Mouse (Mus musculus): ENCODE measurements at regions not wholly inside any gene's neighbourhood (a gene's known extent, or its start where the extent isn't known, plus 50 kb on each side); places are given as distances from the start of the nearest gene placed in this dataset.

- DNase-seq = no peak
Observed at GRCm38 (mm10) chr3:61740088-61740487, 374.3 kb upstream of the B430305J03Rik start.

GRCm38 (mm10) chr3:61738528-61738927, 372.8 kb upstream of the B430305J03Rik start:
- DNase-seq = peak; percentile 14

- peak; percentile 26 for DNase-seq
Observed at GRCm38 (mm10) chr3:61716785-61717184, 351.0 kb upstream of the B430305J03Rik start.

GRCm38 (mm10) chr3:61687933-61688705, 322.4 kb upstream of the B430305J03Rik start:
- DNase-seq = no peak

- DNase-seq = no peak
Observed at GRCm38 (mm10) chr3:61670874-61671273, 305.1 kb upstream of the B430305J03Rik start.

GRCm38 (mm10) chr3:61656143-61656542, 290.4 kb upstream of the B430305J03Rik start:
- DNase-seq = no peak

GRCm38 (mm10) chr3:61628535-61628934, 262.8 kb upstream of the B430305J03Rik start:
- no peak for DNase-seq

GRCm38 (mm10) chr3:61628099-61628498, 262.3 kb upstream of the B430305J03Rik start:
- DNase-seq = no peak

- DNase-seq = no peak
Observed at GRCm38 (mm10) chr3:61623954-61624487, 258.3 kb upstream of the B430305J03Rik start.

- no peak for DNase-seq
Observed at GRCm38 (mm10) chr3:61605469-61605868, 239.7 kb upstream of the B430305J03Rik start.

GRCm38 (mm10) chr3:61602891-61603290, 237.1 kb upstream of the B430305J03Rik start:
- DNase-seq = no peak

GRCm38 (mm10) chr3:61595574-61595973, 229.8 kb upstream of the B430305J03Rik start:
- no peak for DNase-seq

- DNase-seq = no peak
Observed at GRCm38 (mm10) chr3:61592342-61592741, 226.6 kb upstream of the B430305J03Rik start.

- no peak for DNase-seq
Observed at GRCm38 (mm10) chr3:61583669-61584068, 217.9 kb upstream of the B430305J03Rik start.

GRCm38 (mm10) chr3:61582927-61583326, 217.2 kb upstream of the B430305J03Rik start:
- DNase-seq = peak; percentile 3

GRCm38 (mm10) chr3:61580252-61580651, 214.5 kb upstream of the B430305J03Rik start:
- DNase-seq = no peak

GRCm38 (mm10) chr3:61537113-61537512, 171.4 kb upstream of the B430305J03Rik start:
- DNase-seq = no peak

GRCm38 (mm10) chr3:61535751-61536150, 170.0 kb upstream of the B430305J03Rik start:
- DNase-seq = peak; percentile 10

GRCm38 (mm10) chr3:61503178-61503577, 137.4 kb upstream of the B430305J03Rik start:
- no peak for DNase-seq

GRCm38 (mm10) chr3:61494835-61495234, 129.1 kb upstream of the B430305J03Rik start:
- no peak for DNase-seq

- peak; percentile 22 for DNase-seq
Observed at GRCm38 (mm10) chr3:61486808-61487389, 121.1 kb upstream of the B430305J03Rik start.

GRCm38 (mm10) chr3:61478861-61479584, 113.3 kb upstream of the B430305J03Rik start:
- no peak for DNase-seq

- DNase-seq = no peak
Observed at GRCm38 (mm10) chr3:61475018-61475417, 109.3 kb upstream of the B430305J03Rik start.

Data from right cerebral cortex, adult 18-20 months (tissue).